ENCODE assay signal across 13 mouse cellular contexts in the genomic region with DNA sequence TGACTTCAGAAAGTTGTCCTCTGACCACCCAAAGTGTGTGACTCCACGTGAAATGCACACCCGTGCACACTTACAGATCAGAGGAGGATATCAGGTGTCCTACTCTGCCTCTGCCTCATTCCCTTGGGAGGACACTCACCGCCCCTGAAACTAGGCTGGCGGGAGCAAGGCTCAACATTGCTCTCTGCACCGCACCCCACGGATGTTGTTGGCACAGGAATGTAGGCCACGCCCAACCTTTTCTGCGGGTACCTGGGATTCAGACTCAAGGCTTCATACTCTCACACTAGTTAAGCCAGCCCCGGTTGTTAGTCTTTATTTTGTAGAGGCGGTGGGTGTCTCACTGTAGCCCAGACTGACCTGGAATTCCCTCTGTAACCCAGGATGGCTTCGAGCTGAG. TPM values are rescaled to one million over a fixed set of nuclear protein-coding genes. Genes with fewer than 3 reads are reported as not detected.
DNase-seq lines count a peak whose midpoint lies in the region; ATAC-seq lines count a peak whose summit lies in the region.
"Had no signal": no experiment of that assay in that cellular context is flagged by ENCODE, and none has a peak within 500 bp of the region (broad histone marks: within the 10 kb centered on the region; RNA-seq: fewer than 3 reads in every experiment).

No protein-coding gene starts in this region.

- no peak overlapping the region for H3K4me3 ChIP-seq in heart, embryonic 10.5 days
- no peak overlapping the region for H3K4me3 ChIP-seq in limb, embryonic 15.5 days
- H3K4me3 ChIP-seq: erythroblast, embryonic 14.5 days had no signal

- peak overlapping the region; percentile 62; the same call in 1 of the 2 replicates for H3K27ac ChIP-seq in heart, embryonic 10.5 days
- peak overlapping the region; percentile 43 for H3K27ac ChIP-seq in limb, embryonic 15.5 days

- H3K9me3 ChIP-seq in heart, embryonic 10.5 days = no peaks in the 10 kb centered on the region
- no peaks in the 10 kb centered on the region for H3K9me3 ChIP-seq in limb, embryonic 15.5 days

- no peak for ATAC-seq in limb, embryonic 15.5 days (ENCODE audit: insufficient number of reproducible peaks, low FRiP score, low TSS enrichment, low read depth)
- ATAC-seq: inflammation-experienced regulatory T-cells, adult 6 months had no signal

- no peak overlapping the region for H3K9ac ChIP-seq in limb, embryonic 15.5 days

- H3K36me3 ChIP-seq in heart, embryonic 10.5 days = no peaks in the 10 kb centered on the region
- no peaks in the 10 kb centered on the region for H3K36me3 ChIP-seq in limb, embryonic 15.5 days

- peaks cover 45% of the 10 kb centered on the region for H3K4me1 ChIP-seq in heart, embryonic 10.5 days
- H3K4me1 ChIP-seq in limb, embryonic 15.5 days = peaks cover 52% of the 10 kb centered on the region

- no peak for DNase-seq in heart, embryonic 10.5 days (ENCODE audit: low spot score)
- DNase-seq in heart, adult 11 months = no peak
- DNase-seq in kidney, postnatal 14 days = peak; percentile 62
- DNase-seq in kidney, adult 8-10 months = no peak
- peak; percentile 87 for DNase-seq in R1 (ENCODE audit: low read depth, low spot score)
- DNase-seq in spleen, postnatal 4 days (ENCODE audit: low spot score in 2 of 2) = no peak
- DNase-seq in cerebellum, adult 9-11 months = no peak
- DNase-seq: cerebellum, postnatal 36 days; layer of hippocampus, postnatal 36 days; right cerebral cortex, postnatal 14 days had no signal

- no peaks in the 10 kb centered on the region for H3K27me3 ChIP-seq in heart, embryonic 10.5 days (ENCODE audit: insufficient read depth, poor library complexity, severe bottlenecking)
- H3K27me3 ChIP-seq in limb, embryonic 15.5 days = no peaks in the 10 kb centered on the region

- WGBS in heart, embryonic 10.5 days = 67% methylated on average over 11 of the region's 11 CpGs
- 51% methylated on average over 11 of the region's 11 CpGs for WGBS in limb, embryonic 15.5 days

- no peak overlapping the region for H3K4me2 ChIP-seq in limb, embryonic 15.5 days

RNA-seq across cellular contexts. Expression of a gene that starts 44.6 kb away (rescaled TPM):
- 43.6 and 46.0 TPM in 2 replicates for polyA plus RNA-seq in heart, embryonic 10.5 days (2016; fragmentation: Nextera tagmentation; extraction: Ambion mirVana)
- 48.6 and 51.7 TPM in 2 replicates for polyA plus RNA-seq in limb, embryonic 15.5 days (2015; fragmentation: Nextera tagmentation; extraction: Ambion mirVana)

Comparison
In these comparisons a context has a peak if more than half of its experiments do, and no peak if none do; other contexts are left out.
1. DNase-seq: peak in kidney, postnatal 14 days (single experiment) and R1 (single experiment); none in heart, embryonic 10.5 days (single experiment), heart, adult 11 months (single experiment), kidney, adult 8-10 months (0 of 2), spleen, postnatal 4 days (0 of 2) and cerebellum, adult 9-11 months (single experiment).